Mouse (Mus musculus): ENCODE results near the gene Mpdu1. TPM values are rescaled to one million over a fixed set of nuclear protein-coding genes. Genes with fewer than 3 reads are reported as not detected.
"Not testable (repeated sequence)": the region's sequence is repeated elsewhere in the genome, so short reads cannot be mapped to it uniquely, and the experiment has no call there.

Mpdu1 gene
- polyA plus RNA-seq, 1 experiment from 2014 or later = 84.1 TPM

DNA sequence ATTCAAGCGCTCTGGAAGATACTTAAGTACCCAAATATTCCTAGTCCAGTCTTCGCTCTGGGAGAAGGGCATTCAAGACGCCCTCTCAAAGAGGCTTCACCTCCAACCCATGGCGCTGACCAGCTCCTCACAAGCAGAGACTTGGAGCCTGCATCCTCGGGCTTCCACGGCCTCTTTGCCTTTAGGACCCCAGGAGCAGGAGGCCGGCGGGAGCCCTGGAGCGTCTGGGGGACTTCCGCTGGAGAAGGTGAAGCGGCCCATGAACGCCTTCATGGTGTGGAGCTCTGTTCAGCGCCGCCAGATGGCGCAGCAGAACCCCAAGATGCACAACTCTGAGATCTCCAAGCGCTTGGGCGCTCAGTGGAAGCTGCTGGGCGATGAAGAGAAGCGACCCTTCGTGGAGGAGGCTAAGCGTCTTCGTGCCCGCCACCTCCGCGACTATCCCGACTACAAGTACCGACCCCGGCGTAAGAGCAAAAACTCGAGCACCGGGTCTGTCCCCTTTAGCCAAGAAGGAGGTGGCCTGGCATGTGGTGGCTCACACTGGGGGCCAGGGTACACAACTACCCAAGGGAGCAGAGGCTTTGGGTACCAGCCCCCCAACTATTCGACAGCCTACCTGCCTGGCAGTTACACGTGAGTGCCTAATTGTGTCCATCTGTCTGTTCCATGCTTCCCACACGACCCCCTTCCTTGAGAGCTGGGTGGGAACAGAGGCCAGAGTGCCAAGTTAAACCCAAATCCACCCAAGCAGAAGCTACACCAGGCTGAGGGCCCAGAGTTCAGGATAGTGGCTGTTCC, 7.0 kb downstream of the Mpdu1 start, which contains the start of gene Sox15:
Gene Sox15, plus strand, starts transcription at position 51 of the 801 bp plus-strand sequence.
- H3K27me3 ChIP-seq = no peaks in the 10 kb centered on the region
- TF ChIP-seq CTCF (IDR thresholded peaks at IDR 0.05) = peak; percentile 94
- ChIA-PET CTCF (interaction anchor here (1.4 to 3.1 kb wide), 3 partner anchors 13 to 108 kb away, joined by 4 to 20 read pairs (median 6); partner anchors contain the start of gene Fxr2), POLR2A (no interaction called here)
- DNase-seq (ENCODE audit: low read depth, low spot score) (no peak), ATAC-seq (peak; percentile 14)
- in situ Hi-C loops (cut with MboI; ENCODE audit: low pct_unique_long_range_greater_than_20kb) = loop anchor here (5.0 kb wide), 1 partner anchor 88 kb away; no protein-coding TSS in a partner anchor

DNA sequence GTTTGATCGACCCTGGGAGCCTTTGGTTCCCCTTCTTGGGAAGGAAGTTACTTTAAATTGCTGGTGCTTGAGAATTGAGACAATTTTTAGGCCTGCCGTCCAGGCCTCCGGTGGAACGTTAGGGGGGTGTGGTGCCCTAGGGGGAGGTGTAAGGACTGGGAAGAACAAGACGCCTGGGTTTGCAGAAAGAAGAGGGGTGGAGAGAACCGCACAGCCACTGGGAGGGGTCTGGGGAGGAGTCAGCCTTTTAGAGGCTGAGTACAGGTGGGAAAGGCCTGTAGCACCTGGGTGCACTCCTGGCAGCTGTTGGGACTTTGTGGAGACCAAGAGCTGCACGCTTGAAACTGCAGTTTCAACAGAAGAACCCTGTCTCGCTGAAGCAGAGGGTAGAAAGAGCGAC, 7.7 kb downstream of the Mpdu1 start:
- TF ChIP-seq CTCF (IDR thresholded peaks at IDR 0.05) = no peak
- ATAC-seq (no peak), DNase-seq (ENCODE audit: low read depth, low spot score) (no peak)
- CTCF ChIA-PET = interaction anchor here (3.1 kb wide), 1 partner anchor 21 kb away, joined by 20 read pairs; the partner anchor contains the start of gene Fxr2
- POLR2A ChIA-PET = interaction anchor here (1.4 kb wide), 1 partner anchor 14 kb away, joined by 4 read pairs; no protein-coding TSS in a partner anchor
- in situ Hi-C loops (cut with MboI; ENCODE audit: low pct_unique_long_range_greater_than_20kb) = loop anchor here (5.0 kb wide), 1 partner anchor 87 kb away; no protein-coding TSS in a partner anchor
- H3K27me3 ChIP-seq = no peaks in the 10 kb centered on the region

DNA sequence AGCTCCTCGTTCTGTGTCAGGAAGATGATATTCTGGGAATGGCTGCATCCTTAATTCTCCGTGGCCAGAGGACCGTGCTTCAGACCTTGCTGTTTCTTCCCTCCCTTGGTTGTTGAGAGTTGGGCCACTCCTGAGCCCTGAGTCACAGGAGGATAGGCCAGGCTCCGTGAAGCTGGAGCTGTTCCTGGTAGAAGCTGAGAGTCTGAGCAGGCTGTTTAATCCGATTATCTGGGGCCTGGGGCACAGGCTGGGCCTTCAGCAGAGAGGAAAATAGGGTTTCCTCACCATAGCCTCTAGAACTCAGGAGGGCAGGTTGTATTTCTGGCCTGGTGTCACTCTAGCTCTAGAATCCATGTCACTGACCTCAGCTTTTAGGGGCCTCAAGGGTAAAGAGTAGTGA, 9.0 kb downstream of the Mpdu1 start:
- in situ Hi-C loops (cut with MboI; ENCODE audit: low pct_unique_long_range_greater_than_20kb) = no loop called here
- ChIA-PET POLR2A (interaction anchor here (1.4 to 1.8 kb wide), 2 partner anchors 13 to 20 kb away, joined by 4 read pairs; no protein-coding TSS in a partner anchor), CTCF (interaction anchor here (1.0 to 1.1 kb wide), 2 partner anchors 10 to 56 kb away, joined by 3 to 5 read pairs; no protein-coding TSS in a partner anchor)
- ATAC-seq (no peak), DNase-seq (ENCODE audit: low read depth, low spot score) (no peak)
- no peak for TF ChIP-seq CTCF (IDR thresholded peaks at IDR 0.05)
- H3K27me3 ChIP-seq = no peaks in the 10 kb centered on the region

DNA sequence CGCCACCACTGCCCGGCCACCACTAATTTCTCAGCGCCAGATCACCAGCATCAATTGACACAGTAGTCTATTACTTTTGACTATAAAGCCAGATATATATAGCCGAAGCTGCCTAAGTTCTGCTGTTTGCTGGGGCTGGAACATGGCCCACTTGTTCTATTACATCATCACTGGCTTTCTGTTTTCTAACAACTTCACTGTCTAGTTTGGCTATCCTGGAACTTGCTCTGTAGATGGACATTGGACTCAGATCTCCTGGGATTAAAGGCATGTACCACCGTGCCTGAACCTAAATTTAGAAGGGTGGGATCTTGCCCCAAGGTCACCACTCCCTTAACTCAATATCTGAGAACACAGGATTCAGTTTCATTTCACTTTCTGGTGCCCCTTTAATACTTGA, 16.6 kb downstream of the Mpdu1 start:
- no peaks in the 10 kb centered on the region for H3K27me3 ChIP-seq
- ATAC-seq (no peak), DNase-seq (ENCODE audit: low read depth, low spot score) (no peak)
- ChIA-PET CTCF (no interaction called here), POLR2A (no interaction called here)
- in situ Hi-C loops (cut with MboI; ENCODE audit: low pct_unique_long_range_greater_than_20kb) = no loop called here
- no peak for TF ChIP-seq CTCF (IDR thresholded peaks at IDR 0.05)

DNA sequence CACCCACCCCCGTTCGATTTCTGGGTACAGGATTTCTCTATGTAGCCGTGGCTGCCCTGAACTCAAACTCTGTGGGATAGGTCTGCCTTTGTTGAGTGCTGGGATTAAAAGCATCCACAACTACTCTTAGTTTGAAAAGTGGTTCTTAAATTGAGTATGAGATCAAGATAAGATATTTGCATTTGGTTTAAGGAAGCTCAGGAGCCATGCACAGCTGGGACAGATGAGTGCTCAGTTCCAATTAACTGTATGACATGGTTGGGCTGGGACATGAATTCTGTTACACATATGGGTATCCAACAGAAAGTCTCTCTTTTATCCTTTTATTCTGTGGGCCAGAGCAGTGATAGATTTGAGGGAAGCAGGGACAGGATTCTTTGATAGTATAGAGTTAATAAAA, 27.0 kb downstream of the Mpdu1 start:
- no peak for ATAC-seq
- CTCF ChIA-PET = interaction anchor here (3.8 kb wide), 1 partner anchor 21 kb away, joined by 20 read pairs; the partner anchor contains the start of gene Sox15
- no peak for DNase-seq (ENCODE audit: low read depth, low spot score)
- POLR2A ChIA-PET = no interaction called here
- in situ Hi-C loops (cut with MboI; ENCODE audit: low pct_unique_long_range_greater_than_20kb) = no loop called here
- no peak for TF ChIP-seq CTCF (IDR thresholded peaks at IDR 0.05)
- no peaks in the 10 kb centered on the region for H3K27me3 ChIP-seq

DNA sequence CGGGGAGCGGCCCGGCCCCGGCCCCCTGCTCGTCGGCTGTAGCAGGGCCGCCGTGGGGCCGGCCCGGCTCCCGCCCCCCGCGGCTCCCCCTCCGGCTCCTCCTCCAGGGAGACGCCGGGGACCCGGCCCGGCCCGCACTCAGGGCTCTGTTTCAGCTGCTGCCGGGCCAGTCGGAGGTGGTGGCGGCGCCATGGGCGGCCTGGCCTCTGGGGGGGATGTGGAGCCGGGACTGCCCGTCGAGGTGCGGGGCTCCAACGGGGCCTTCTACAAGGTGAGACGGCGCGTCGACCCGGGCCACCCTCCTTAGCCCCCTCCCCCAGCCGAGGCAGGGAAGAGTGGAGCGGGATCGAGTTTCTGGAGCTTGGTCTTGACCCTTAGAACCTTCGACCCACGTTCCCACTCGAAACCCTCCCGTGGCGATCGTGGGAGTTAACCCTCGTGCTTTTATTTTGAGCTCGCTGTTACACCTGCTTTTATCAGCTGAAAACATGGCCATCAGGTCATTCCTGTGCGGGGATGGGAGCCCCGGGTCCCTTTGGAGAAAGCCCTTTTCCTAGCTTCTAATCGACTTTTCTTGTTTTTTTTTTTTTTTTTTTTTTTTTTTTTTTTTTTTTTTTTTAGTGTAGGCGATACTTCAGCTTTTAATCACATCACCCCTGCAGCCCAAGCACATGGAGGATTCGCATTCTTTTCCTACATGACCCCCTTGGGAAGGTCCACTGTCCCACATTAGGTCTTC, 29.1 kb downstream of the Mpdu1 start:
- ATAC-seq = peak; percentile 34
- DNase-seq (ENCODE audit: low read depth, low spot score) = no peak
- in situ Hi-C loops (cut with MboI; ENCODE audit: low pct_unique_long_range_greater_than_20kb) = no loop called here
- TF ChIP-seq CTCF (IDR thresholded peaks at IDR 0.05) = no peak
- CTCF ChIA-PET = interaction anchor here (1.1 to 3.8 kb wide), 3 partner anchors 9 to 27 kb away, joined by 3 to 20 read pairs (median 3); partner anchors contain the start of gene Sox15
- no peaks in the 10 kb centered on the region for H3K27me3 ChIP-seq
- POLR2A ChIA-PET = interaction anchor here (1.0 kb wide), 1 partner anchor 20 kb away, joined by 4 read pairs; no protein-coding TSS in a partner anchor

DNA sequence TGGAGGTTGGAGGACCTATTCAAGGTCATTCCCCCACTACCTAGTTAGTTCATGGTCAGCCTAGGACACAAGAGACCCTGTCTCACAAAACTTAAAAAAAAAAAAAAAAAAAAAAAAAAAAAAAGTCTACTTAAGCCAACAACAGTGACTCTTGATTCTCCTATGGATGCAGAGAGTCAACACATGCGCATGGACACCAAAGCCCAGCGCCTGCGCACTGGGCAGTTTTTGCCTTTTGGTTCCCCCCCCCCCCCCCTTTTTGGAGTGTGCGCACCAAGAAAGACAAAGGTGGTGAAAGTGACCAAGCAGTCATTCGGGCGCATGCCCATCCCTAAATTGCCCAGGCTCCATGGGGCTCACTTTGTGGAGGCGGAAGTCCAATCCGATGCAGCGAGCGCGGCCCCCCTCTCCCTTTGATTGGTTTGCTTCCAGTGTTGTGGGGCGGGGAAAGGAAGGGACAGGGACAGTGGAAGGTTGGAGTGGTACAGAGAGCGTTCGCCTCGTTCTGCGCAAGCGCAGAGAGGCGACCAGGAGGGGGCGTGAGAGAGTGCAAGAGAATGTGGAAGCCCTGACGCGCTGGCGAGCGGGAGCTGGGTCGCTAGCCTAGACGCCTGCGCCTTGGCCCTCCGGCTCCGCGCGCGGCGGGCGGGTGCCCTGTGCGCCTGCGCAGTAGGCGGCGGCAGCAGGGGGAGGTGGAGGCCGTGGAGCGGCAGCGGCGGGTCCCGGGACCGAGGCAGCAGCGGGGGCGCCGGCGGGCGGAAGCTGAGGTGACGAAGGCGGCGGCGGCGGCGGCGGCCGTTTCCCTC, 30.0 kb downstream of the Mpdu1 start, which contains the start of gene Fxr2:
Gene Fxr2, plus strand, starts transcription at position 707 of the 806 bp plus-strand sequence.
- CTCF ChIA-PET = interaction anchor here (1.1 to 3.8 kb wide), 3 partner anchors 9 to 28 kb away, joined by 3 to 20 read pairs (median 3); partner anchors contain the start of gene Sox15

DNA sequence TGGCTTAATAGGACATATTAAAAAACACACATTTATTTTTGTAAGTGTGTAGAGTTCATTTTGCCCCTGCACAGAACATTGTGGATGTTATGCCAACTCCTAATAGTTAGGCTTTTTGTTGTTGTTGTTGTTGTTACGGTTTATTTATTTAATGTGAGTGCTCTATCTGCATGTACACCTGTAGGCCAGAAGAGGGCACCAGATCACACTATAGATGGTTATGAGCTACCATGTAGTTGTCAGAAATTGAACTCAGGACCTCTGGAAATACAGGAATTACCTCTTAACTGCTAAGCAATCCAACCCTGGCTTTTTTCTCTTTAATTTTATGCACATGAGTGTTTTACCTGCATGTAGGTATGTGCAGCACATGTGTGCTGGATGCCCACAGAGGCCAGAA, 32.6 kb downstream of the Mpdu1 start:
- ChIA-PET CTCF (interaction anchor here (0.8 to 1.0 kb wide), 2 partner anchors 10 to 22 kb away, joined by 3 to 4 read pairs; no protein-coding TSS in a partner anchor), POLR2A (no interaction called here)
- H3K27me3 ChIP-seq = no peaks in the 10 kb centered on the region
- in situ Hi-C loops (cut with MboI; ENCODE audit: low pct_unique_long_range_greater_than_20kb) = no loop called here
- DNase-seq (ENCODE audit: low read depth, low spot score) = no peak
- ATAC-seq = no peak
- peak; percentile 59 for TF ChIP-seq CTCF (IDR thresholded peaks at IDR 0.05)

More for the DNA sequence above, 30.0 kb downstream of the Mpdu1 start, which contains the start of gene Fxr2:
- peak; percentile 98 for TF ChIP-seq CTCF (IDR thresholded peaks at IDR 0.05)
- DNase-seq (ENCODE audit: low read depth, low spot score) (peak; percentile 96), ATAC-seq (peak; percentile 98)
- in situ Hi-C loops (cut with MboI; ENCODE audit: low pct_unique_long_range_greater_than_20kb) = no loop called here
- H3K27me3 ChIP-seq = no peaks in the 10 kb centered on the region
- POLR2A ChIA-PET = interaction anchor here (0.7 kb wide), 1 partner anchor 224 kb away, joined by 3 read pairs; no protein-coding TSS in a partner anchor

DNA sequence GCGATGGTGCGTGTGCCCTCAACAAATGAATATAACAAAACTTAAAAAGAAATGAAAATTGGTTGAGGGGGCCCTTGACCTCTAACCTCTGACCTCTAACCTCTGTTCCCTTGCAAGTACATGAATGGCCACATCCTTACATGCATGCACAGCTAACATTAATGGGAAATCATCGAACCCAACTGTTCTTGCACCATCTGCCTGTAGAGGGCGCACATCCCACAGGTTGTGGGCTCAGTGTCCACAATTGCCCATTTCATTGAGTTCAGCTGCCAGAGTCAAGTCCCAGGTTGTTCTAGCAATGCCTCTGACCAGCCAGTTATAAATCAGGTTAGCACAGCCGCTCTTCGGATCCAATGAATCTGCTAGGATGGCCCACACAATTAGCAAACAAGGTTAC, 34.2 kb downstream of the Mpdu1 start:
- in situ Hi-C loops (cut with MboI; ENCODE audit: low pct_unique_long_range_greater_than_20kb) = no loop called here
- CTCF ChIA-PET = interaction anchor here (0.6 to 1.3 kb wide), 3 partner anchors 13 to 97 kb away, joined by 3 to 4 read pairs (median 4); no protein-coding TSS in a partner anchor
- POLR2A ChIA-PET = interaction anchor here (0.6 kb wide), 1 partner anchor 28 kb away, joined by 3 read pairs; no protein-coding TSS in a partner anchor
- DNase-seq (ENCODE audit: low read depth, low spot score) (no peak), ATAC-seq (no peak)
- TF ChIP-seq CTCF (IDR thresholded peaks at IDR 0.05) = peak; percentile 70
- H3K27me3 ChIP-seq = no peaks in the 10 kb centered on the region

DNA sequence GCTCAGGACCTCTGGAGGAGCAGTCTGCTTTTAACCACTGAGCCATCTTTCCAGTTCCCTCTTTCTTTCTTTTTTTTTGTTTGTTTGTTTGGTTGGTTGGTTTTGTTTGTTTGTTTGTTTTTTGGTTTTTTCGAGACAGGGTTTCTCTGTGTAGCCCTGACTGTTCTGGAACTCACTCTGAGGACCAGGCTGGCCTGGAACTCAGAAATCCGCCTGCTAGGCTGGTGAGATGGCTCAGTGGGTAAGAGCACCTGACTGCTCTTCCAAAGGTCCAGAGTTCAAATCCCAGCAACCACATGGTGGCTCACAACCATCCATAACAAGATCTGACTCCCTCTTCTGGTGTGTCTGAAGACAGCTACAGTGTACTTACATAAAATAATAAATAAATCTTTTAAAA, 38.1 kb downstream of the Mpdu1 start:
- ChIA-PET CTCF (interaction anchor here (0.8 kb wide), 1 partner anchor 102 kb away, joined by 3 read pairs; no protein-coding TSS in a partner anchor), POLR2A (interaction anchor here (0.6 kb wide), 1 partner anchor 34 kb away, joined by 4 read pairs; no protein-coding TSS in a partner anchor)
- DNase-seq (ENCODE audit: low read depth, low spot score); ATAC-seq; H3K27me3 ChIP-seq: not testable (repeated sequence)
- in situ Hi-C loops (cut with MboI; ENCODE audit: low pct_unique_long_range_greater_than_20kb) = loop anchor here (5.0 kb wide), 1 partner anchor 42 kb away; the partner anchor contains the start of genes Trp53 and Wrap53

All from Patski (cell line).